Mouse (Mus musculus) heart, adult 2 months (tissue): ENCODE data around the gene Wnt6.

Source experiments
- CTCF ChIP-seq: fragments of 200-600 bp; IDR thresholded peaks from 2 replicates; pipeline ENCODE4 v1.8.1; 2022; ENCODE audit warnings: antibody characterized with exemption, mild to moderate bottlenecking, moderate library complexity
- EP300 ChIP-seq: fragments of 200-500 bp; IDR thresholded peaks from 2 replicates; pipeline ENCODE4 v1.6.1; 2011; ENCODE audit warnings: low read depth, low read length, control low read depth; ENCODE audit not compliant: insufficient read depth
- POLR2A ChIP-seq: fragments of 200-500 bp; IDR thresholded peaks from 2 replicates; pipeline ENCODE4 v1.6.1; 2011; ENCODE audit warnings: mild to moderate bottlenecking, low read depth, low read length, control low read depth; ENCODE audit not compliant: insufficient read depth

GRCm38 (mm10) chr1:74787846-74788245 lies 16.2 kb downstream of the Wnt6 start:
- TF ChIP-seq POLR2A (no peak), EP300 (no peak), CTCF (peak; percentile 82)
